In genomic region chr12:71864544-71864897, GRCm38 (mm10) we compare ENCODE assay signal across 18 mouse cellular contexts. TPM values are rescaled to one million over a fixed set of nuclear protein-coding genes. Genes with fewer than 3 reads are reported as not detected.
DNase-seq lines count a peak whose midpoint lies in the region; ATAC-seq and TF ChIP-seq lines count a peak whose summit lies in the region.
"Had no signal": no experiment of that assay in that cellular context is flagged by ENCODE, and none has a peak within 500 bp of the region (broad histone marks: within the 10 kb centered on the region; RNA-seq: fewer than 3 reads in every experiment).

No protein-coding gene starts in this region.

- no peaks in the 10 kb centered on the region for H3K9me3 ChIP-seq in heart, embryonic 13.5 days
- H3K9me3 ChIP-seq in liver, postnatal 0 days (ENCODE audit: low read length): no peaks in the 10 kb centered on the region
- no peaks in the 10 kb centered on the region for H3K9me3 ChIP-seq in liver, embryonic 11.5 days (ENCODE audit: control insufficient read depth, low read length)
- no peaks in the 10 kb centered on the region for H3K9me3 ChIP-seq in midbrain, embryonic 14.5 days (ENCODE audit: control insufficient read depth, low read length)
- H3K9me3 ChIP-seq: liver, embryonic 12.5 days; megakaryocyte, embryonic 14.5 days; neural tube, embryonic 15.5 days had no signal

- no peak for DNase-seq in heart, adult 9 months (ENCODE audit: low spot score in 2 of 2)
- no peak for DNase-seq in liver, postnatal 0 days
- no peak for DNase-seq in liver, embryonic 11.5 days (ENCODE audit: low spot score)
- DNase-seq in gonadal fat pad, adult 2 months (ENCODE audit: low read depth): peak; percentile 65
- no peak for DNase-seq in midbrain, embryonic 14.5 days
- DNase-seq: cerebellum, postnatal 14 days; kidney, adult 18-20 months; layer of hippocampus, postnatal 36 days; spleen, adult 18-20 months; thymus, postnatal 25 days had no signal

- H3K9ac ChIP-seq in heart, embryonic 13.5 days: no peak overlapping the region
- no peak overlapping the region for H3K9ac ChIP-seq in liver, postnatal 0 days (replicated peaks)
- no peak overlapping the region for H3K9ac ChIP-seq in liver, embryonic 11.5 days (ENCODE audit: low read depth, low read length)
- H3K9ac ChIP-seq in midbrain, embryonic 14.5 days (replicated peaks; ENCODE audit: low read length): no peak overlapping the region
- H3K9ac ChIP-seq: liver, embryonic 12.5 days; neural tube, embryonic 15.5 days had no signal

- WGBS in heart, embryonic 13.5 days: 42% methylated on average over 3 of the region's 3 CpGs
- 37% methylated on average over 3 of the region's 3 CpGs for WGBS in liver, postnatal 0 days (ENCODE audit: insufficient replicate concordance)
- WGBS in liver, embryonic 11.5 days: 43% methylated on average over 3 of the region's 3 CpGs
- 21% methylated on average over 3 of the region's 3 CpGs for WGBS in midbrain, embryonic 14.5 days

- TF ChIP-seq EP300 in liver, postnatal 0 days (IDR thresholded peaks at IDR 0.05; ENCODE audit: low read depth): no peak

- no peak overlapping the region for H3K4me2 ChIP-seq in heart, embryonic 13.5 days
- no peak overlapping the region for H3K4me2 ChIP-seq in liver, postnatal 0 days (ENCODE audit: low read depth, low read length)
- no peak overlapping the region for H3K4me2 ChIP-seq in liver, embryonic 11.5 days
- no peak overlapping the region for H3K4me2 ChIP-seq in midbrain, embryonic 14.5 days (ENCODE audit: low read length)
- H3K4me2 ChIP-seq: liver, embryonic 12.5 days; neural tube, embryonic 15.5 days had no signal

- H3K36me3 ChIP-seq in heart, embryonic 13.5 days: peaks cover 22% of the 10 kb centered on the region
- H3K36me3 ChIP-seq in liver, postnatal 0 days (replicated peaks; ENCODE audit: insufficient read depth, low read length): no peaks in the 10 kb centered on the region; the same call in 1 of the 2 replicates
- no peaks in the 10 kb centered on the region for H3K36me3 ChIP-seq in liver, embryonic 11.5 days (ENCODE audit: control insufficient read depth, insufficient read depth, low read length)
- peaks cover 6% of the 10 kb centered on the region; the same call in 1 of the 2 replicates for H3K36me3 ChIP-seq in midbrain, embryonic 14.5 days (ENCODE audit: control insufficient read depth, insufficient read depth, low read length)
- H3K36me3 ChIP-seq: neural tube, embryonic 15.5 days had no signal

- H3K4me1 ChIP-seq in heart, embryonic 13.5 days: peaks cover 99% of the 10 kb centered on the region
- peaks cover 7% of the 10 kb centered on the region; the same call in 1 of the 2 replicates for H3K4me1 ChIP-seq in liver, postnatal 0 days (ENCODE audit: insufficient read depth)
- peaks cover 3% of the 10 kb centered on the region; the same call in 1 of the 2 replicates for H3K4me1 ChIP-seq in liver, embryonic 11.5 days (replicated peaks; ENCODE audit: control insufficient read depth, insufficient read depth, low read length)
- H3K4me1 ChIP-seq in brown adipose tissue, adult 24 weeks (ENCODE audit: control insufficient read depth, insufficient read depth, insufficient read length, low read length): peaks cover 16% of the 10 kb centered on the region
- H3K4me1 ChIP-seq in midbrain, embryonic 14.5 days (ENCODE audit: control insufficient read depth, insufficient read depth, low read length): no peaks in the 10 kb centered on the region

- no peaks in the 10 kb centered on the region for H3K27me3 ChIP-seq in heart, embryonic 13.5 days (replicated peaks)
- no peaks in the 10 kb centered on the region for H3K27me3 ChIP-seq in liver, postnatal 0 days (ENCODE audit: insufficient read depth, low read length)
- no peaks in the 10 kb centered on the region for H3K27me3 ChIP-seq in liver, embryonic 11.5 days (replicated peaks; ENCODE audit: control insufficient read depth, insufficient read depth, low read length)
- H3K27me3 ChIP-seq in midbrain, embryonic 14.5 days (ENCODE audit: control insufficient read depth, insufficient read depth, low read length): no peaks in the 10 kb centered on the region
- H3K27me3 ChIP-seq: liver, embryonic 12.5 days; megakaryocyte, embryonic 14.5 days; neural tube, embryonic 15.5 days had no signal

- H3K27ac ChIP-seq in heart, embryonic 13.5 days (replicated peaks): peak overlapping the region; percentile 78
- peak overlapping the region; percentile 31 for H3K27ac ChIP-seq in liver, postnatal 0 days (ENCODE audit: low read depth)
- no peak overlapping the region for H3K27ac ChIP-seq in liver, embryonic 11.5 days (ENCODE audit: low read depth, low read length)
- H3K27ac ChIP-seq in brown adipose tissue, adult 24 weeks (replicated peaks; ENCODE audit: low read depth, low read length): peak overlapping the region; percentile 65
- H3K27ac ChIP-seq in midbrain, embryonic 14.5 days (replicated peaks; ENCODE audit: low read depth, low read length): no peak overlapping the region
- H3K27ac ChIP-seq: liver, embryonic 12.5 days; neural tube, embryonic 15.5 days had no signal

- no peak for ATAC-seq in heart, embryonic 13.5 days (ENCODE audit: extremely low read depth, insufficient number of reproducible peaks, low FRiP score, low TSS enrichment)
- peak; percentile 76 for ATAC-seq in liver, postnatal 0 days
- ATAC-seq in liver, embryonic 11.5 days (replicated peaks; ENCODE audit: low FRiP score): no peak
- ATAC-seq in midbrain, embryonic 14.5 days (ENCODE audit: low FRiP score, low TSS enrichment): no peak
- ATAC-seq: forebrain, embryonic 14.5 days; liver, embryonic 12.5 days; midbrain, embryonic 16.5 days had no signal

- H3K4me3 ChIP-seq in heart, embryonic 13.5 days: no peak overlapping the region
- no peak overlapping the region for H3K4me3 ChIP-seq in liver, postnatal 0 days (ENCODE audit: low read depth, low read length)
- no peak overlapping the region for H3K4me3 ChIP-seq in liver, embryonic 11.5 days (ENCODE audit: low read depth, low read length)
- no peak overlapping the region for H3K4me3 ChIP-seq in brown adipose tissue, adult 24 weeks (ENCODE audit: insufficient read depth, low read depth, low read length)
- no peak overlapping the region for H3K4me3 ChIP-seq in midbrain, embryonic 14.5 days (replicated peaks; ENCODE audit: low read depth, low read length)
- H3K4me3 ChIP-seq: erythroblast, embryonic 14.5 days; liver, embryonic 12.5 days; neural tube, embryonic 15.5 days had no signal

- no peak for TF ChIP-seq CTCF in liver, postnatal 0 days (IDR thresholded peaks at IDR 0.05; ENCODE audit: low read depth)

RNA-seq across cellular contexts. Expression of gene Daam1, which starts 33.6 kb away (rescaled TPM):
- polyA plus RNA-seq in heart, embryonic 13.5 days (2015; fragmentation: Nextera tagmentation; extraction: Ambion mirVana): 18.5 and 18.6 TPM in 2 replicates
- 3.6 and 4.5 TPM in 2 replicates for polyA plus RNA-seq in liver, postnatal 0 days (2015; fragmentation: Nextera tagmentation; extraction: Ambion mirVana)
- 15.2 and 16.4 TPM in 2 replicates for polyA plus RNA-seq in liver, embryonic 11.5 days (2014; fragmentation: Nextera tagmentation; extraction: Ambion mirVana)
- 8.3 and 11.1 TPM in 2 replicates for polyA plus RNA-seq in brown adipose tissue, adult 24 weeks (2012; ENCODE audit: insufficient read depth, insufficient read length, missing spikeins)
- 4.5 and 5.2 TPM in 2 replicates for polyA plus RNA-seq in gonadal fat pad, adult 2 months (2012; rRNA removed)
- polyA plus RNA-seq in midbrain, embryonic 14.5 days (2014; fragmentation: Nextera tagmentation; extraction: Ambion mirVana): 41.4 and 42.8 TPM in 2 replicates

Comparison
In these comparisons a context has a peak if more than half of its experiments do, and no peak if none do; other contexts are left out.
1. H3K27ac ChIP-seq: peak in heart, embryonic 13.5 days (single experiment), liver, postnatal 0 days (single experiment) and brown adipose tissue, adult 24 weeks (single experiment); none in liver, embryonic 11.5 days (single experiment) and midbrain, embryonic 14.5 days (single experiment).